Mouse (Mus musculus) layer of hippocampus, adult 9-10 months (tissue): Measurements from ENCODE around the gene Olfr16.

Experiments
- DNase-seq: peaks from one replicate; pipeline ENCODE4 v3.0.0; 2022; ENCODE audit warnings: low spot score

Olfr16 gene

DNA sequence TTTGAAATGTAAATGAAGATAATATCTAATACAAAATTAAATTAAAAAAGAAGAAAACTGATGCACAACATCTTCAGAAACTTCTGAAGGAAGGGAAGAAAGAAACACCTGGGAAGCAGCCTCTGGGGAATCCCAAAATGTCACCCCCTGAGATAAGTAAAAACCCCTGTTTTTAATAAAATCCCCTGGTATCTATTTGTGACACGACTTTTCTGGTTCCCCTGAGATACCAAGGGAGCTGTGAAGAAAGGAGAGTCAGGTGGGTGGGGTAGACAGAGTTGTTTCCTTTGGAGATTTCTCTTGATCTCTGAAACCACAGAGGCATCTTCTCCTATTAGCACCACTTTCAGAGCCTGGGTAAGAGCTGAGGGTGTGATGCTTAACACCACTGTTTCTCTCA is at the start of gene Olfr16:
Gene Olfr16 (plus strand): TSS at position 250 of the 400 bp plus-strand sequence.
- DNase-seq: no peak

DNA sequence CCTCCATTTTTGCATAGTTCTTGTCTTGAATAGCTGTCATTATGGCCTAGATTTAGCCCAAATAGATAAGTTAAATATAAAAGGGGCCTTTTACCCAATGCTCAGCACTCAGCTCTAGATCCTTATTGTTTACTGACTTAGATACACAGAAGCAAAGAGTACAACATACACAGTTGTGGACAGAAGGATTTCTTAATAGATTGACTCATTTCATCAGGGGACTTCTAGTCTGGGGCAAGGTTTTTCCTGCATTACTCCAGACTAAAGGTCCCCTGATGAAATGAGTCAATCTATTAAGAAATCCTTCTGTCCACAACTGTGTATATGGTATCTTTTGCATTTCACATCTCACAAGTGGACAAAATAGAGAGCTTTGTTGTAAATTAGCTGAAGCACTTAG is 46.9 kb upstream of the Olfr16 start:
- no peak for DNase-seq

DNA sequence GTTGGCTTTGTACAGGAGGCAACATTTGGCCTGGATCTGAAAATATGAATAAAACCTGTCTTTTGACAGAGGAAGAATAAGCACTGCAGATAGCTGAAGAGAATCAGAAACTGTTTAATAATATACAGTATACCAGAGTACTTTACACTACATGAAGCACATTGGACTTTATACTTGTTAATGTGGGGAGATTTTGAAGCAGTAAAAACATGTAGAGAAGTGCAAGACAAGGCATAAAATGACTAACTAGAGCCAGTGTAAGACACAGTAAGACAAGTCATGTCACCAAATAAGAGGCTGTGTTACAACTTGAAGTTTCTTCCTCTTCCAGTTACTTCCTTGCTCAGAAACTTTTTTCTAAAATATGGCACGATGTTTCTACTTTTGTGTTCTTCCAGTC is 33.1 kb upstream of the Olfr16 start:
- no peak for DNase-seq

DNA sequence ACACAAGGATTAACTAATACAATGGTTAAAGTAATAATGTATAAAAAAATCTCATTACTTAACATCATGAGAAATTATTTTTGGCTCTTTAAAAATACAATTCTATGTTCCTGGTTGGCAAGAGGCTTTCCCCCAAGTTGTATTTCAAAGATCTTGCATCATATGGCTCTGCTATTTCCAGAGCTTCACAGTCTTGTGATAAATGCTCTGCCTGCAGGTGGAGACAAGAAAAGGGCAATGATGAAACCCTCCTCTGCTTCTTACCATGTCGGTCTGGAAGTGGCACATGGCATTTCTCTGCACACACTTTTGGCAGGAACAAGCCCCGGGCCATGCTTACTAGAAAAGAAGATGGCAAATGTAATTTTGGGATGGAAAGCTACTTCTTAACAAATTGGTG is 31.8 kb upstream of the Olfr16 start:
- no peak for DNase-seq

DNA sequence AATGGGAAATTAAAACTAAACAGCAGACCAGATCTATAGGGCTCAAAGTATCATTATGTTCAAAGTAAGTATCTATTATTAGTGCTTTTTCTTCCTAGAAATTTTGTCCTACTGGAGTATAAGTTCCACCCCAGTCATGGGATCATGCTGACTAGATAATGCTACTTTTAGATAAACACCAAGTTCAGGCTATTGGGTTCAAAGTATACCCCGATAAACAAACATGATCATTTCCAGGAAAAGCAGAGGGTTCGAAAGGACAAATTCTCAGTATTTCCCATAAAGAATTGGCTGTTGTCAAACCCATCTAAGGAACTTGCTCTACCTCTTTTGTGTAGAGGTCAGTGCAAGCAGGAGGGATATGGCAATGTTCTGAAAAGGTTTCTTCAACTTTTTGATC is 18.0 kb upstream of the Olfr16 start:
- no peak for DNase-seq

DNA sequence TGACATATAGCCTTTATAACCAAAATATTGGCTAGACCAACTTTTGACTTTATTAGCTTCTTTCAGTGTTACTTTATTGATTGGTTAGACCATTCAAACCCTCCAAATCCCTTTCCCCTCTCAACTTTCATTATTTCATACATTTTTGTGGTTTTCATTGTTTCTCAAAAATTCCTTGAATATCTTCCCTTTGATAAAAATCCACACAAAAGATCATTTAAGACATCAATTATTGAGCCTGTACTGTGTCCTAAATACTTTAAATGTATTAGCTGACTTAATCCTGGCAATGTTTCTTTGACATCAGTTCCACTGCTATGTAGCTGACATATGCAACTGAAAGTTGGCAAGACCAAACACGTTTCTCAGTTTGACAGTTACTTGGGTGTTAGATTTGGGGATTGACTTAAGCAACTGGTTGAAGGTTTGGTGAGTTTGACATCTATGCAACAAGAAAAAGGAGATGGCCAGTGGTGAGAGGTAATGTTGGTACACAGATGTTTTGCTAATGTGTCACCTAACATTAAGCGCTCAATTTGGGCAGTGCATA is 1.0 kb downstream of the Olfr16 start:
- no peak for DNase-seq

DNA sequence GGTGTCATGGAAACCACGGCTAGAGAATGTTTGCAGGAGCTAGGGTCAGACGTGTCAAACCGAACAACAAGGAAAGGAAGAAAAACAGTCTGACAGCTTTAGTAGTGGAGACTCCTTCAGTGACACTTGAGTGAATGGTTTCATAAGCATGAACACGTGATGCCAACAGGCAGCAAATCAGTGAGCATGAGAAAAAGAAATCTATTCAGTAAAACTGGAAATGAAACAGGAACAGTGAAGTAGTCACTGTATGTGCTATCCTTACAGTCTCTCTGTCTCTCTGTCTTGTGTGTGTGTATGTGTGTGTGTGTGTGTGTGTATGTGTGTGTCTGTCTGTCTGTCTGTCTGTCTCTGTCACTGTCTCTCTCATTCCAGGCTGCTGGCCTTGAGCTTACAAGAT is 5.2 kb downstream of the Olfr16 start:
- no peak for DNase-seq

DNA sequence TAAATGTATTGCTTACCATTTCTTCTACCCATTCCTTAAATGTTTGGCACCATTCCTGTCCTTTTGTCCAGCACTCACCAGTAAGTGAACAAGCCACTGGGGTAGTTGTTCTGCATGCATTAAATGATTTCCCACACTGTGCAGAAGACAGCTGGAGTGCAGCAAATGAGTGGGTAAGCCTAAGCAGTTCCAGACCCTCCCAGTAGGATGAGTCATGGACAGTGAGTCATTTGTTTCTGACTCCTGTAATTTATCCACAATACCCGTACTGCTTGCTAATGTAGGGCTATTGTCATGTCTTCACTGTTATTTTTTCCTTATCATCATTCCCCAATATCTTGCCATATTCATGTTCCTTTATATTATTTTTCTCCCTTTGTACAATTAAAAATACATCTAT is 10.2 kb downstream of the Olfr16 start:
- DNase-seq: peak; percentile 7

DNA sequence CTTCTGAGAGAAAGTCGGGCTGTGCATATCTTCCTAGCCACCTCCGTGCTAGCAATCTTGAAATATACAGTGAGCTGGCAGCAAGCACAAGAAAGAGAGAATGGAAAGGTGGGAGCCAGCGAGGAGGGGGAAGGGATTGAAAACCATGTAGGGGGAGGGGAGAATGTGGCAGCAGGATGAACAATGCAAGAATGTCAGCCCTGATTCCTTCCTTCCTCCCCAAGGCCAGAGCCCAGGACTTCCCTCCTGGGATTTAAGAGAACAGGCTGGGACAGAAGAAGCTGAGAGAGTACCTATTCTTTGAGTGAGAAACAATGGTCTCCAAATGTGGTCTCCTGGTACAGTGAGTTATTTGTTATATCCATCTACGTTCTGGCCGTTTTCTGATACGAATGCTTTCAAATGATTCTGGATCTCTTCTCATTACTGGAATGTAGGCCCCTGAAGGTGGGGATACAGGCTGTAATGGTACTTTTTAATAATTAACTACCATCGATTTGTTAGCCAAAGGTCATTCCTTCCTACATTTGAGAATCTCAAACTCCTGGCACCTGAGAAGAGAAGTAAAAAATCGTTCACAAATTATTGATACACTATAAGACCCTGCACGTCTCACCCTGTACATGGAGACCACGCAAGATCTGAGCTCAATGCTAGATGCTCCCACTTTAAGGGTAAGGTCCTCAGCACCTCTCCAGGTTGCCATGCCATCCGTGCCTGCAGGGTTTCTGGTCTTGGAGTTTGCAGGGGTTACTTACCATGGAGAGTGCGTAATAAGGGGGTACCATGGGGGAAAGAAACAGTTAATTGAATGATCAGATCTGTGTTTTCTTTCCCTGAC is 39.8 kb downstream of the Olfr16 start:
- DNase-seq: no peak

DNA sequence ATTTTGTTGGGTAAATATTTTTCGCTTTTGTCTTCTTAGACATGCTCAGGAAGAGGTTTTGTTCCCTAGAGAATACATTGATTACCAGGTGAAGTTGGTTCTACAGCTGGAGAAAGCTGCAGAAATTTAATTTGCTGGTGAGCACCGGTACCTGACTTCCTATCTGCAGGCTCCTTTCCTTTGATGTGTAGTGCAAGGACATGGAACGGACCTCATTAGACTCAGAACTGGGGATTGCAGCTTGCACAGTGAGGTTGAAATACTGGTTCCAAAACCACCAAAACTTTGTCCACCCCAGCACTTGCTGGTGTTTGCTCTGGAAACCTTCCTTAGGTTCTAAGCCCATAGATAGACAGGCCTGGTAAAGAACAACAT is 40.4 kb downstream of the Olfr16 start:
- no peak for DNase-seq
